Mouse (Mus musculus): ENCODE results near the gene 5330417C22Rik.

DNA sequence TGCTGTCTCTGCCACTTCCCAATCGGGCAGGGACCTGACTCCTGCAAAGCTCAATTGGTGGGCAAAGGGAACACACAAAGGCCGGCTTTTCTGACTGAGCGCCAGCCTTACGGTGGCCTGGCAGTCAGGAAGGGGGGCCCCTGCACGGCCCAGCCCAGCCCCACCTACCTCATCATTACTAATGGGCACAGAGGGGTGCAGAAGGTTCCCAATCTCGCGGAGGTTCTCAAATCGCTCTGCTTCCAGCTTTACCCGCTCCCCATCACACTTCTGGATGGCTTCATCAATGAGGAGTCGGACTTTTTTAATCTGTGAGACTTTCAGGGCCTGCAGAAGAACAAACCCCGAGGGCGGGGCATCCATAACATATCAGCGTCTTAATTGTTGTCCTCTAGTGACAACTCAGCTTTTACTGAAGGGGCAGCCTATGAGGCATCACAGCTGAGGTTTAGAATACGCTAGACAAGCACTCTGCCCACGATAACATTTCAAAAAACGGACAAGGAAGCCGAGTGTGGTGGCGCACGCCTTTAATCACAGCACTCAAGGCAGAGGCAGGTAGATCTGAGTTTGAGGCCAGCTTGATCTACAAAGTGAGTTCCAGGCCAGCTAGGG is 102.3 kb downstream of the 5330417C22Rik start:
- TF ChIP-seq POLR2A (IDR thresholded peaks at IDR 0.05; ENCODE audit: control insufficient read depth, extremely low read depth, insufficient read depth, low read length, poor library complexity): no peak
- no peak for TF ChIP-seq CTCF (IDR thresholded peaks at IDR 0.05; ENCODE audit: borderline replicate concordance, control insufficient read depth, extremely low read depth, insufficient read depth, low read length, poor library complexity)
